Mouse (Mus musculus): ENCODE results near the gene Col23a1. TPM values are rescaled to one million over a fixed set of nuclear protein-coding genes. Genes with fewer than 3 reads are reported as not detected.

Gene Col23a1
- total RNA-seq, 2 experiments from 2014 or later = 11.1 to 11.3 TPM

DNA sequence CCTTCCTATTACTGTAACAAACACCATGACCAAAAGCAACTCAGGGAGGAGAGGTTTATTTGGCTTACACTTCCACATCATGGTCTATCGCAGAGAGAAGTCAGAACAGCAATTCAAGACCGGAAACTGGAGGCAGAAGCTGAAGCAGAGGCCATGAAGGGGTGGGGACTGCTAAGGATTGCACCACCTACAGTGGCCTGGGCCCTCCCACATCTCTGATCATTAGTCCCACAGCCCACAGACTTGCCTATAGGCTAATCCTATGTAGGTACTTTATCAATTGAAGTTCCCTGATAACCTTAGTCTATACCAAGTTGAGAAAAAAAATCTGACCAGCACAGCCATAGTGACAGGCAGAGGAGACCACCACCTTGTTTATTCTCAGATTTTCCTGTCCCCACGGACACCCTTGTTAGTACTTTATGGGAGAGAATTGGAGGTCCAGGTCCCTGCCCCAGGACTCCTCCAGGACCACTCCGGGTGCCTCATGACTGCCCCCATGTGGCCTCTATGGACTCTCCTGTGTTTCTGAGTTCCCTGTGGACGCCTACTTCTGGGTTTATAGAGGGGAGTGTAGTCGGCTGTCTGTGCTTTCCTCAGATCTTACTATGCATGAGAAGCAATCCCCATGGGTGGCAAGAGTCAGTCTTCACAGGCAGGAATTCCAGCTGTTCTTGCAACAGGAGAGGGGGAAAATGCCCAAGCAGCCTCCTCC, 157.1 kb downstream of the Col23a1 start:
- intact Hi-C loops (cut with DNase I) = loop anchor here (1.0 to 5.0 kb wide), 3 partner anchors 85 to 158 kb away; partner anchors contain the start of gene Col23a1

DNA sequence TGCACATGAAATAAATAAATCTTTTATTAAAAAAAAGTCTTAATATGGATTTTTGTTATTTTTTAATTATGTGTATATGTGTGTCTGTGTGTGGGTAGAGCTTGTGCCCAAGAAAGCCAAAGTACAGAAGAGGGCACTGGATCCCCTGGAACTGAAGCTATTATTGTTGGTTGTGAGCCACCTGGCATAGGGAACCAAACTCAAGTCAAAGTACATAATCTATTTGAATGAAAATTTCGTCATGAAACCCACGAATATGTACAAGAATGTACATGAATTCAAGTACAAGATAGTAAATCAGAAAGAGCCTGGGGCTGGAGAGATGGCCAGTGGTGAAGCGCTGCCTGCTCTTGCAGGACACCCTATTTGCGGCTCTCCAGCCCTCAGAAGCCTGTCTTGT, 158.5 kb downstream of the Col23a1 start:
- no peak overlapping the region for H3K4me3 ChIP-seq
- DNase-seq (ENCODE audit: extremely low spot score in 1 of 2, low spot score in 2 of 2) = no peak
- intact Hi-C loops (cut with DNase I) = loop anchor here (5.0 kb wide), 1 partner anchor 84 kb away; no protein-coding TSS in a partner anchor
- TF ChIP-seq CTCF (IDR thresholded peaks at IDR 0.05) = no peak
- no peak overlapping the region for H3K27ac ChIP-seq

More for the DNA sequence above, 157.1 kb downstream of the Col23a1 start:
- Histone ChIP-seq H3K27ac (no peak overlapping the region), H3K4me3 (no peak overlapping the region)
- TF ChIP-seq CTCF (IDR thresholded peaks at IDR 0.05) = peak; percentile 70
- DNase-seq (ENCODE audit: extremely low spot score in 1 of 2, low spot score in 2 of 2) = peak; percentile 43 to 49

DNA sequence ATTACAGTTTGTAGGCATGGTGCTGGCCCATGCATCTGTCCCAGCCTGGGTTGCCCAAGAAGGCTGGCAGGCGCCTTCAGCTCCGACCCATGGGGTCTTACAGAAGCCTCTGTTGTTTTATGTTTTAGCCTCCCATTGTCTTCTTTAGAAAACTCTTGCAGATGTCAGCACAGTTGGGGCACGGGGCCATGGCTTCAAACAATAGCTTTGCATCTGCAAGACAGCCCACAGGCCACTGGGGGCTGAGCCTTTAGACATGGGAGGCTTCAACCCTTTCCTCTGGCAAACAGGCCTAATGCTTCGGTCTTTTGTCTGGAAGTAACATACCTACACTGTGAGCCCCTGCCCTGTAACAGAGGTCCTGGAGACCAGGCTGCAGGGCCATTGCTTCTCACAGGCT, 159.0 kb downstream of the Col23a1 start:
- intact Hi-C loops (cut with DNase I) = loop anchor here (5.0 kb wide), 1 partner anchor 84 kb away; no protein-coding TSS in a partner anchor
- Histone ChIP-seq H3K27ac (no peak overlapping the region), H3K4me3 (no peak overlapping the region)
- DNase-seq (ENCODE audit: extremely low spot score in 1 of 2, low spot score in 2 of 2) = no peak
- no peak for TF ChIP-seq CTCF (IDR thresholded peaks at IDR 0.05)

DNA sequence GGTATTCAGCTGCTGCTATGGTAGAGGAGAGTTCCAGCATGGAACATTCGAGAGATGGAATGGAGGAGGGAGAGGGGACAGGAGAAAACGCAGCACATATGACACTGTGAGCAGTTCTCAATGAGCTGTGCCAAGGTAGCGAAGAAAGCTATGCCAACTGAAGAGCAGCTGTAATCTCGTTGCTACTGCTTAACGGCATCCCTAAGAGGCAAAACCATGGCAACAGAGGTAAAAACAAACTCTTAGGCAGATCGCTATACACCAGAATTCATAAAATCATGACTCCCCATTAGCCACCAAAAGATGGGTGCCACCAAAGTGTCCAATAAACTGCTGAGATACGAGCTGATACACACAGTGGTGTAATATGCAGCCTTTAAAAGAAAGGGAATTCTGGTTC, 160.2 kb downstream of the Col23a1 start:
- no peak for TF ChIP-seq CTCF (IDR thresholded peaks at IDR 0.05)
- no peak overlapping the region for H3K4me3 ChIP-seq
- DNase-seq (ENCODE audit: extremely low spot score in 1 of 2, low spot score in 2 of 2) = no peak
- no peak overlapping the region for H3K27ac ChIP-seq
- intact Hi-C loops (cut with DNase I) = loop anchor here (5.0 kb wide), 1 partner anchor 82 kb away; no protein-coding TSS in a partner anchor

DNA sequence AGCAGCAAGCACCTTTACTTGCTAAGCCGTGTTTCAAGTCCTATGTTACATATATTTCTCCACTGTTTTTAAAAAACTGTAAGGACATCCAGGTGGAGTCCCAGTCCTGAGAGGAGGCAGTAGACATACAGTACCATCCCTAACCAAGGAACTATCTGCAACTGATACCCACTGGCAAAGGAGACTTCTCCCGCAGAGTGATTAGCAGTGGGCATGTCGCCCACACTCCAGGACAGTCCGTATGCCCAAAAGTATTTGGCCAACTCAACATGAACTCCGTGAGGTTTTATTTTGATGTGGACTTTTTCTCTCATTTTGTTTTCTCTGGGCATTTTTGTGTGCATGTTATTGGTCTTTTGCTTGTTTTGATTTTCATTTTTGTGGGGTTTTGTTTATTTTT, 161.6 kb downstream of the Col23a1 start:
- H3K4me3 ChIP-seq = no peak overlapping the region
- TF ChIP-seq CTCF (IDR thresholded peaks at IDR 0.05) = no peak
- intact Hi-C loops (cut with DNase I) = no loop called here
- no peak overlapping the region for H3K27ac ChIP-seq
- DNase-seq (ENCODE audit: extremely low spot score in 1 of 2, low spot score in 2 of 2) = no peak

DNA sequence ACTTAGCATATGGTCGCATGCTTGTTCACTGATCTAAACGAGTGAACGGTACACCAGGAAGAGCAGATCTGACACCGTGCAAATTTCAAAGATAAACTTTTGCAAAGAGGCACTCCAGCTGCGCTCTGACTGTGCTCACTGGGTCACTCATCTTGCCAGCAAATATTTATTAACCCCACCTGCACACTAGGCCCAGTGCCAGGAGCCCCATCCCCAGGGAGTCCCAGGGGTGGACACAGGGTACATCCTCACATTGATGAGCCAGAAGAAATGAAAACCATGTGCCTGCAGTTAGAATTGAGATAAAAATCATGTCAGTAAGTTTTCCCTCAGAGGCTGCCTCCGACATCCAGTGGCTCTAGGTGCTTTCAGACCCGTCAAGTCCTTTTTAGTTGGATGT, 162.2 kb downstream of the Col23a1 start:
- no peak overlapping the region for H3K4me3 ChIP-seq
- no peak overlapping the region for H3K27ac ChIP-seq
- no peak for DNase-seq (ENCODE audit: extremely low spot score in 1 of 2, low spot score in 2 of 2)
- intact Hi-C loops (cut with DNase I) = no loop called here
- TF ChIP-seq CTCF (IDR thresholded peaks at IDR 0.05) = no peak

DNA sequence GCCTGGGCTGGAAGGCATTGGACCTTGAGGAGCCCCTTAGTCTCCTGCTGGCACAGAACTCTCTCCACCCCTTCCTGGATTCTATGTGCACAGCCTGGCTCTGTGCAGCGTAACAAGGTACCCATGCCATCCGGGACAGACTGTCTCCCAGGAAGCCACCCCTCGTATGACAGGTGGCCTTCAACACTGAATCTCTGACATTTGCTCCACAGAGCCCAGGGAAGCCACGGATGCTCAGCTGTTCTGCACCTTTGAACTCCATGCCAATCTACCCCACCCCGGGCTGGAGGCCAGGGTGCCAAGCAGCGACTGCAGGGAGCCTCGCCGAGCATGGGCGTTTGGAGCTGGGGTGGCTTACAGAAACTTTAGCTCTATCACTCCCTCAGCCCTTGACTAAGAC, 164.0 kb downstream of the Col23a1 start:
- intact Hi-C loops (cut with DNase I) = no loop called here
- no peak for TF ChIP-seq CTCF (IDR thresholded peaks at IDR 0.05)
- Histone ChIP-seq H3K4me3 (no peak overlapping the region), H3K27ac (no peak overlapping the region)
- no peak for DNase-seq (ENCODE audit: extremely low spot score in 1 of 2, low spot score in 2 of 2)

DNA sequence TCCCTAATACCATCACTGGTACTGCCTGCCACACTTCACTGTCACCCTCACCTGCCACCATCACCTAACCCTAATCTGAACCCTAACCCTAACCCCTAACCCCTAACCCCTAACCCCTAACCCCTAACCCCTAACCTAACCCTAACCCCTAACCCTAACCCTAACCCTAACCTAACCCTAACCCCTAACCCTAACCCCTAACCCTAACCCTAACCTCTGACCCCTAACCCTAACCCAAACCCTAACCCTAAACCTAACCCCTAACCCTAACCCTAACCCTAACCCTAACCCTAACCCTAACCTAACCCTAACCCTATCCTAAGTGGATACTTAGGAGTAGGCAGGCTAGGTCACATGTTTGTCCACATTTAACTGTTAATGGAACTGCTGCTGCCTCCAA, 165.8 kb downstream of the Col23a1 start:
- intact Hi-C loops (cut with DNase I) = no loop called here
- no peak for TF ChIP-seq CTCF (IDR thresholded peaks at IDR 0.05)
- H3K4me3 ChIP-seq = no peak overlapping the region
- no peak overlapping the region for H3K27ac ChIP-seq
- DNase-seq (ENCODE audit: extremely low spot score in 1 of 2, low spot score in 2 of 2) = no peak

DNA sequence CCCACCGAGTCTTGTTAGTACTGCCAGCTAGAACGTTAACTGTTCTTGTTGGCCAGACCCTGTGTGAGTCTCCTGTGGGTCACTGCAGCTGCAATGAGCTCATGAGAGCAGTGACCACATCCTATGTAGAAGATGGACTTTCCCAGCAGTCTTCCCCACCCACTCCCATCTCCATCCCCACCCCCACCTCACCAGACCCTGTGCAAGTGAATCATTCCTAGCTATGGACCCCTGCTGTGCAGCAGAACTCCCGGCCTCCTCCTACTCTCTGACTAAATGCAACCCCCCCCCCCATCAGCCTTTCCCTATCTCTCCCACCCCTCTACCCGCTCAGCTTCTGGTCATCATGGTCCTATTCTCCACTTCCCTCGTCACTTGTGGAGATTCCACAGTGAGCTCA, 167.9 kb downstream of the Col23a1 start:
- Histone ChIP-seq H3K27ac (no peak overlapping the region), H3K4me3 (no peak overlapping the region)
- no peak for TF ChIP-seq CTCF (IDR thresholded peaks at IDR 0.05)
- no peak for DNase-seq (ENCODE audit: extremely low spot score in 1 of 2, low spot score in 2 of 2)
- intact Hi-C loops (cut with DNase I) = no loop called here

DNA sequence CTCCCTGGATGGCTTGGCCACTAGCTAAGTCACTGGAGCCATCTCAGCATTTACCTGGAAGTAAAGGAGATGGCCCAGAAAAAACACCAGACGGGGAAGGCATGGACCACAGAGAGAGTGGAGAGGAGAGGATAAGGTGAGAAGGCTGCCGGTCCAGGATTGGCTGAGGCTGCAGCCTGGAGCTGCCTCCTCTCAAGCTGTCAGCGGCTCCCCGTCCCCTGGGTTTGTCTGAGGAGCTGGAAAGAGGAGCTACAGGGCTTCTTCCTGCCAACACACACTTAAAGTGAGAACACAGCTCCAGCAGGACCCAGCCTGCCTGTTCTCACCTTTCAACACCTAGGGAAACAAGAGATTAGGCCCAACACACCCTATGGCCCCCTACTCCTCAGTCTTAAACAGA, 168.9 kb downstream of the Col23a1 start:
- TF ChIP-seq CTCF (IDR thresholded peaks at IDR 0.05) = no peak

DNA sequence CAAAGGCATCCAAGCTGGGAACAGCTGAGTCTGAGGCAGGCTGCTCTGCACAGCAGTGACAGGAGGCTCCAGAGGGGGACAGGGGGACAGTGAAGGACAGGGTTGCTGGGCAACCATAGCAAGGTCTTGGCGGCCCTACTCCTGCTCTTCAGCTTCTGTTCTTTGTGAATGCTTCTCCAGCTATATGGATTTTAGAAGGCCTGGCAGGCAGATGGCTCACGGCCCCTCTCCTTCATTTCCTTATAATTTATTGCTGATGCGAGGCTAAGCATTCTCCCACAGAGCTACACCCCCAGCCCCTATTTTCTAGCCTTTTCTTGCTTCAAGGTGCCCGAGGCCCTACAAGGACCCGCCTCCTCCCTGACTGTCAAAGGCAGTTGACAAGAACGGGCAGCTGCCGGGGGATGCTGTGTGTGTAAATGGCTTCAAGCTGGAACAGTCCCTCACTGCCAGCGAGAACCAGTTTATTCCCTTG, 169.9 kb downstream of the Col23a1 start:
- intact Hi-C loops (cut with DNase I) = no loop called here
- no peak overlapping the region for H3K27ac ChIP-seq

More for the DNA sequence above, 168.9 kb downstream of the Col23a1 start:
- intact Hi-C loops (cut with DNase I) = no loop called here
- Histone ChIP-seq H3K27ac (no peak overlapping the region), H3K4me3 (no peak overlapping the region)
- DNase-seq (ENCODE audit: extremely low spot score in 1 of 2, low spot score in 2 of 2) = no peak

DNA sequence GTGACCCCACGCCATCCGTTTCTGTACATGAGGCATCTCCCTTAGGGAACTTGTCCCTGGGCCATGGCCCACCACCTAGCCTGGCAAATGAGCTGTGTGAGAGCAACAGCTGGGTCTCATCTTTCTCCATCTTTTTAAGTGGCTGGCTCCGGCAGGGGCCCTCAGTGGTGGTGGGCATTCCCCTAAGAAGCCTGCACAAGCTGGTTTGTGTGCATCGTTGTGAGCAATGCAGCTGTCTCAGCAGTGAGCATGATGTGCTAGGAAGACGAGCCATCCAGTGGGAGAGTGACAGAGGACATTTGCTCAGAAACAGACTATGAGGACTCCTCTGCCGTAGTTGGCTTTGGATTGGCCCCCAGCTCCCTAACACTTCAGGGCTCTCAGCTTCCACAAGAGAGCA, 179.0 kb downstream of the Col23a1 start:
- no peak for DNase-seq (ENCODE audit: extremely low spot score in 1 of 2, low spot score in 2 of 2)
- Histone ChIP-seq H3K27ac (no peak overlapping the region), H3K4me3 (no peak overlapping the region)
- intact Hi-C loops (cut with DNase I) = no loop called here
- no peak for TF ChIP-seq CTCF (IDR thresholded peaks at IDR 0.05)

More for the DNA sequence above, 169.9 kb downstream of the Col23a1 start:
- no peak for DNase-seq (ENCODE audit: extremely low spot score in 1 of 2, low spot score in 2 of 2)
- no peak overlapping the region for H3K4me3 ChIP-seq
- no peak for TF ChIP-seq CTCF (IDR thresholded peaks at IDR 0.05)

DNA sequence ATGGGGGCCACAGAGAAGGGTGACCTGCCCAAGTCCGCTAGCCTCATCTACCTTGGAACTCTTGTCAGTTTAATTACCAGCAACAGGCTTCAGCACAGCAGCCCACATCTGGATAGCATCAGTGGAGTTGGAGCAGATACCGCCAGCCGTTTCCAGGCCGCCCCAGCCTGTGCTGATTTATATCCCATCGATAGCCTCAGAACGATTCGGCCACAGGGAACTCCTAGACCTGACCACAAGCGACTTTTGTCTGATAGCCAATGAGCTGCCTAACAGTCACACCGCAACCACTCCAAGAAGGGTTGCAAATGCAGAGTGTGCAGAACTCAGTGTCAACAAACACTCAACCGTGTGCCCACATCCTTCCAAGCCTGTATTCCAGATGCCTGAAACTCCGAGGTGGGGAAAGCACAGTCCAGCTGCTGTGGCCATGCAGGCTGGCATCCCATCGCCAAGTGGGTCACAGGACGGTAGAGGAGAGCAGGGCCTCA, 179.7 kb downstream of the Col23a1 start:
- DNase-seq (ENCODE audit: extremely low spot score in 1 of 2, low spot score in 2 of 2) = no peak
- intact Hi-C loops (cut with DNase I) = no loop called here
- no peak for TF ChIP-seq CTCF (IDR thresholded peaks at IDR 0.05)
- no peak overlapping the region for H3K27ac ChIP-seq
- H3K4me3 ChIP-seq = no peak overlapping the region

Data from left cerebral cortex, adult 2 months (tissue).